Mouse (Mus musculus): ENCODE results near the gene Mmel1.

DNA sequence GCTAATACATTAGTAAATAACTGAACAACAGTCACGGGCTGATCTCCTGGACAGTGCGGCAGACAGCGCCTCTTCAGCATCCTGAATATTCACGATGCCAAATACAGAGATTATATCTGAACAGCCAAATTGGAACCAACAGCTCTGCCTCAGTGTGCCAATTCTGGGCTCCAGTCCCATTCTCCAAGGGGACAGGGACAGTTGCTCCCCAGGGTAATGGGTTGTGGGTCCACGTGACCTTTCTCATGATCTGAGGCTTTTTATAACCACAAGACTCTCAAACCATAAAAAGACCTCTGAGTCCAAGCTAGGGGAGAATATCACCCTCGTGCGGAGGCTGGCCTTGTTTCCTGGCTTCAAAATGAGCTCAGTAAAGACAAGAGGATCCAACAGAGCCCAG lies 42.2 kb upstream of the Mmel1 start:
- TF ChIP-seq POLR2A (IDR thresholded peaks at IDR 0.05; ENCODE audit: insufficient read depth, low read depth, low read length), result no peak
- TF ChIP-seq EP300 (IDR thresholded peaks at IDR 0.05; ENCODE audit: insufficient read depth, low read depth, low read length), result peak; percentile 80; the same call in 1 of the 2 replicates

Data from heart, adult 2 months (tissue).